In genomic region chr3:108554111-108554561, GRCm38 (mm10) we compare ENCODE assay signal across 8 mouse cellular contexts. TPM values are rescaled to one million over a fixed set of nuclear protein-coding genes. Genes with fewer than 3 reads are reported as not detected.
DNase-seq lines count a peak whose midpoint lies in the region; ATAC-seq and TF ChIP-seq lines count a peak whose summit lies in the region.

No protein-coding gene starts in this region.

- 1% methylated on average over 42 of the region's 42 CpGs for WGBS in heart, embryonic 13.5 days
- under 1% methylated on average over 41 of the region's 42 CpGs for WGBS in hindbrain, embryonic 11.5 days
- under 1% methylated on average over 42 of the region's 42 CpGs for whole genome bisulfite sequencing in lung, embryonic 15.5 days
- WGBS in stomach, embryonic 15.5 days, result under 1% methylated on average over 26 of the region's 42 CpGs

- peaks cover 5% of the 10 kb centered on the region for H3K4me1 ChIP-seq in heart, embryonic 13.5 days
- H3K4me1 ChIP-seq in CH12.LX (ENCODE audit: control insufficient read depth in 1 of 2, insufficient read depth in 2 of 2), result 0 out of 4 replicates have a peak, but pooled peaks cover 3 to 4% of the 10 kb centered on the region in 2 experiments
- H3K4me1 ChIP-seq in brown adipose tissue, adult 24 weeks (ENCODE audit: control insufficient read depth, insufficient read depth, insufficient read length, low read length), result no peaks in the 10 kb centered on the region
- no peaks in the 10 kb centered on the region for H3K4me1 ChIP-seq in hindbrain, embryonic 11.5 days (replicated peaks; ENCODE audit: control insufficient read depth, insufficient read depth, low read length)
- H3K4me1 ChIP-seq in lung, embryonic 15.5 days, result peaks cover 4% of the 10 kb centered on the region; the same call in 1 of the 2 replicates
- H3K4me1 ChIP-seq in stomach, embryonic 15.5 days, result peaks cover 4% of the 10 kb centered on the region; the same call in 1 of the 2 replicates

- peaks cover 25% of the 10 kb centered on the region for H3K36me3 ChIP-seq in heart, embryonic 13.5 days
- peaks cover 11 to 23% of the 10 kb centered on the region in 2 experiments for H3K36me3 ChIP-seq in CH12.LX (replicated peaks in 1 of 2; ENCODE audit: control insufficient read depth in 1 of 2, insufficient read depth in 1 of 2, low read length in 1 of 2)
- H3K36me3 ChIP-seq in hindbrain, embryonic 11.5 days (ENCODE audit: control insufficient read depth, insufficient read depth, low read length), result no peaks in the 10 kb centered on the region
- H3K36me3 ChIP-seq in lung, embryonic 15.5 days, result peaks cover 21% of the 10 kb centered on the region
- H3K36me3 ChIP-seq in stomach, embryonic 15.5 days, result peaks cover 19% of the 10 kb centered on the region

- no peaks in the 10 kb centered on the region for H3K79me2 ChIP-seq in CH12.LX (replicated peaks; ENCODE audit: control insufficient read depth, extremely low read depth, insufficient read depth, poor library complexity, severe bottlenecking)

- peak overlapping the region; percentile 90 for H3K27ac ChIP-seq in heart, embryonic 13.5 days (replicated peaks)
- H3K27ac ChIP-seq in CH12.LX (ENCODE audit: insufficient read depth, low read depth), result peak overlapping the region; percentile 10; the same call in 1 of the 2 replicates
- H3K27ac ChIP-seq in brown adipose tissue, adult 24 weeks (replicated peaks; ENCODE audit: low read depth, low read length), result peak overlapping the region; percentile 24
- H3K27ac ChIP-seq in hindbrain, embryonic 11.5 days (ENCODE audit: low read depth, low read length), result peak overlapping the region; percentile 89
- peak overlapping the region; percentile 77 for H3K27ac ChIP-seq in lung, embryonic 15.5 days
- H3K27ac ChIP-seq in stomach, embryonic 15.5 days, result peak overlapping the region; percentile 89

- in situ Hi-C loops in CH12.LX (cut with MboI; ENCODE audit: low pct_ligation_motif_present, low pct_unique_long_range_greater_than_20kb, low sequenced_read_pairs), result loop anchor here (10.0 kb wide), 1 partner anchor 91 kb away; no protein-coding TSS in a partner anchor

- intact Hi-C loops in heart, postnatal 36 days (cut with DNase I), result loop anchor here (1.0 to 10.0 kb wide), 4 partner anchors 17 to 349 kb away; partner anchors contain the start of genes Cyb561d1 and Sort1

- TF ChIP-seq RAD21 in CH12.LX (IDR thresholded peaks at IDR 0.05; ENCODE audit: low read depth, low read length), result no peak

- peak overlapping the region; percentile 86 for H3K4me2 ChIP-seq in heart, embryonic 13.5 days
- H3K4me2 ChIP-seq in CH12.LX (ENCODE audit: insufficient read depth, low read depth, poor library complexity, severe bottlenecking), result peak overlapping the region; percentile 66
- peak overlapping the region; percentile 85 for H3K4me2 ChIP-seq in hindbrain, embryonic 11.5 days (replicated peaks; ENCODE audit: low read depth, low read length)
- peak overlapping the region; percentile 83 for H3K4me2 ChIP-seq in lung, embryonic 15.5 days
- peak overlapping the region; percentile 77 for H3K4me2 ChIP-seq in stomach, embryonic 15.5 days

- no peak for TF ChIP-seq EP300 in CH12.LX (IDR thresholded peaks at IDR 0.05; ENCODE audit: low read length)

- TF ChIP-seq POLR2A in CH12.LX (IDR thresholded peaks at IDR 0.05; ENCODE audit: low read depth, low read length), result no peak

- no peak for DNase-seq in heart, postnatal 36 days
- DNase-seq in CH12.LX (ENCODE audit: extremely low read depth), result peak; percentile 38
- DNase-seq in hindbrain, embryonic 11.5 days (ENCODE audit: low spot score), result no peak
- DNase-seq in spleen, adult 12 weeks (ENCODE audit: low spot score), result no peak

- peak; percentile 56 for ATAC-seq in heart, embryonic 13.5 days (ENCODE audit: extremely low read depth, insufficient number of reproducible peaks, low FRiP score, low TSS enrichment)
- ATAC-seq in hindbrain, embryonic 11.5 days (ENCODE audit: low FRiP score), result peak; percentile 86
- ATAC-seq in lung, embryonic 15.5 days (ENCODE audit: borderline replicate concordance, extremely low read depth, low FRiP score, low TSS enrichment), result peak; percentile 72
- ATAC-seq in stomach, embryonic 15.5 days (ENCODE audit: insufficient read depth, low FRiP score, low read depth), result peak; percentile 68; the same call in 1 of the 2 replicates

- dilution Hi-C loops in CH12.LX (cut with MboI; ENCODE audit: extremely low pct_ligation_motif_present, extremely low pct_unique_long_range_greater_than_20kb, low sequenced_read_pairs), result no loop called here

- no peaks in the 10 kb centered on the region for H3K9me3 ChIP-seq in heart, embryonic 13.5 days
- H3K9me3 ChIP-seq in CH12.LX (replicated peaks; ENCODE audit: low read length), result no peaks in the 10 kb centered on the region
- H3K9me3 ChIP-seq in hindbrain, embryonic 11.5 days (ENCODE audit: control insufficient read depth, low read length), result no peaks in the 10 kb centered on the region
- no peaks in the 10 kb centered on the region for H3K9me3 ChIP-seq in lung, embryonic 15.5 days
- no peaks in the 10 kb centered on the region for H3K9me3 ChIP-seq in stomach, embryonic 15.5 days

- H3K4me3 ChIP-seq in heart, embryonic 13.5 days, result peak overlapping the region; percentile 90
- H3K4me3 ChIP-seq in CH12.LX (replicated peaks in 1 of 3; ENCODE audit: low read depth in 2 of 3, low read length in 2 of 3, poor library complexity in 1 of 3), result peak overlapping the region; percentile 46 to 98 (median 87)
- H3K4me3 ChIP-seq in brown adipose tissue, adult 24 weeks (ENCODE audit: insufficient read depth, low read depth, low read length), result peak overlapping the region; percentile 62
- peak overlapping the region; percentile 76 for H3K4me3 ChIP-seq in hindbrain, embryonic 11.5 days (ENCODE audit: low read depth, low read length)
- peak overlapping the region; percentile 71 for H3K4me3 ChIP-seq in lung, embryonic 15.5 days
- H3K4me3 ChIP-seq in stomach, embryonic 15.5 days (replicated peaks), result peak overlapping the region; percentile 89

- H3K9ac ChIP-seq in heart, embryonic 13.5 days, result peak overlapping the region; percentile 98
- peak overlapping the region; percentile 98 for H3K9ac ChIP-seq in CH12.LX (ENCODE audit: insufficient read depth, low read depth)
- H3K9ac ChIP-seq in hindbrain, embryonic 11.5 days (ENCODE audit: low read depth, low read length), result peak overlapping the region; percentile 98
- H3K9ac ChIP-seq in lung, embryonic 15.5 days, result peak overlapping the region; percentile 91
- peak overlapping the region; percentile 99 for H3K9ac ChIP-seq in stomach, embryonic 15.5 days

- no peaks in the 10 kb centered on the region for H3K27me3 ChIP-seq in heart, embryonic 13.5 days (replicated peaks)
- H3K27me3 ChIP-seq in CH12.LX (replicated peaks), result peaks cover 8% of the 10 kb centered on the region
- no peaks in the 10 kb centered on the region for H3K27me3 ChIP-seq in hindbrain, embryonic 11.5 days (ENCODE audit: control insufficient read depth, insufficient read depth, low read length)
- no peaks in the 10 kb centered on the region for H3K27me3 ChIP-seq in lung, embryonic 15.5 days
- H3K27me3 ChIP-seq in stomach, embryonic 15.5 days (replicated peaks), result no peaks in the 10 kb centered on the region

- TF ChIP-seq CTCF in CH12.LX (conservative IDR thresholded peaks at IDR 0.05 in 1 of 2, IDR thresholded peaks at IDR 0.05 in 1 of 2; ENCODE audit: low read depth in 2 of 2, low read length in 2 of 2), result no peak; a peak in 1 of 4 replicates

RNA-seq across cellular contexts. Expression of gene Tmem167b, which starts 8.1 kb away (rescaled TPM):
- polyA plus RNA-seq in heart, embryonic 13.5 days (2015; fragmentation: Nextera tagmentation; extraction: Ambion mirVana), result 28.2 and 30.6 TPM in 2 replicates
- 10 to 100 TPM; 27.0 to 29.9 TPM for total RNA-seq in heart, postnatal 36 days (2021)
- total RNA-seq in CH12.LX (2012; rRNA removed), result 11.3 and 12.0 TPM in 2 replicates
- total RNA-seq in CH12.LX (2014; rRNA removed), result 18.4 and 18.7 TPM in 2 replicates
- 13.1 and 14.4 TPM in 2 replicates for polyA plus RNA-seq in CH12.LX (2012; ENCODE audit: insufficient read length, low read depth)
- polyA plus RNA-seq in brown adipose tissue, adult 24 weeks (2012; ENCODE audit: insufficient read depth, insufficient read length, missing spikeins), result 24.1 and 27.7 TPM in 2 replicates
- 54.0 and 57.4 TPM in 2 replicates for polyA plus RNA-seq in hindbrain, embryonic 11.5 days (2014; fragmentation: Nextera tagmentation; extraction: Ambion mirVana)
- 43.1 and 43.3 TPM in 2 replicates for polyA plus RNA-seq in lung, embryonic 15.5 days (2015; fragmentation: Nextera tagmentation; extraction: Ambion mirVana)
- 38.3 and 40.0 TPM in 2 replicates for polyA plus RNA-seq in stomach, embryonic 15.5 days (2015; fragmentation: Nextera tagmentation; extraction: Ambion mirVana)

RNA-seq across cellular contexts. Expression of gene Taf13, which starts 17.4 kb away (rescaled TPM):
- 27.0 and 29.0 TPM in 2 replicates for polyA plus RNA-seq in heart, embryonic 13.5 days (2015; fragmentation: Nextera tagmentation; extraction: Ambion mirVana)
- 10 to 100 TPM; 14.8 to 17.5 TPM for total RNA-seq in heart, postnatal 36 days (2021)
- 9.6 and 10.0 TPM in 2 replicates for total RNA-seq in CH12.LX (2012; rRNA removed)
- 10.3 and 12.0 TPM in 2 replicates for total RNA-seq in CH12.LX (2014; rRNA removed)
- polyA plus RNA-seq in CH12.LX (2012; ENCODE audit: insufficient read length, low read depth), result 19.7 and 20.9 TPM in 2 replicates
- 23.7 and 42.7 TPM in 2 replicates for polyA plus RNA-seq in brown adipose tissue, adult 24 weeks (2012; ENCODE audit: insufficient read depth, insufficient read length, missing spikeins)
- polyA plus RNA-seq in hindbrain, embryonic 11.5 days (2014; fragmentation: Nextera tagmentation; extraction: Ambion mirVana), result 84.8 and 88.2 TPM in 2 replicates
- 40.3 and 44.6 TPM in 2 replicates for polyA plus RNA-seq in lung, embryonic 15.5 days (2015; fragmentation: Nextera tagmentation; extraction: Ambion mirVana)
- polyA plus RNA-seq in stomach, embryonic 15.5 days (2015; fragmentation: Nextera tagmentation; extraction: Ambion mirVana), result 43.5 and 44.7 TPM in 2 replicates

RNA-seq across cellular contexts. Expression of gene 5330417C22Rik, which starts 17.8 kb away (rescaled TPM):
- 0.70 and 1.0 TPM in 2 replicates for polyA plus RNA-seq in heart, embryonic 13.5 days (2015; fragmentation: Nextera tagmentation; extraction: Ambion mirVana)
- total RNA-seq in heart, postnatal 36 days (2021), result not detected
- total RNA-seq in CH12.LX (2012; rRNA removed) (0.13 and 0.17 TPM in 2 replicates), CH12.LX (2014; rRNA removed) (0.05 TPM in 1 of 2 replicates, not detected in the other)
- 0.26 and 0.27 TPM in 2 replicates for polyA plus RNA-seq in CH12.LX (2012; ENCODE audit: insufficient read length, low read depth)
- not detected in 2 replicates for polyA plus RNA-seq in brown adipose tissue, adult 24 weeks (2012; ENCODE audit: insufficient read depth, insufficient read length, missing spikeins)
- polyA plus RNA-seq in hindbrain, embryonic 11.5 days (2014; fragmentation: Nextera tagmentation; extraction: Ambion mirVana), result 3.0 and 3.5 TPM in 2 replicates
- 16.4 and 16.6 TPM in 2 replicates for polyA plus RNA-seq in lung, embryonic 15.5 days (2015; fragmentation: Nextera tagmentation; extraction: Ambion mirVana)
- polyA plus RNA-seq in stomach, embryonic 15.5 days (2015; fragmentation: Nextera tagmentation; extraction: Ambion mirVana), result 33.7 and 45.1 TPM in 2 replicates

RNA-seq across cellular contexts. Expression of gene 1700013F07Rik, which starts 20.2 kb away (rescaled TPM):
- polyA plus RNA-seq in heart, embryonic 13.5 days (2015; fragmentation: Nextera tagmentation; extraction: Ambion mirVana), result not detected in 2 replicates
- not detected for total RNA-seq in heart, postnatal 36 days (2021)
- 2.5 TPM in 1 of 2 replicates, not detected in the other for total RNA-seq in CH12.LX (2012; rRNA removed)
- 0.38 TPM in 1 of 2 replicates, not detected in the other for total RNA-seq in CH12.LX (2014; rRNA removed)
- polyA plus RNA-seq in CH12.LX (2012; ENCODE audit: insufficient read length, low read depth), result 0.94 TPM in 1 of 2 replicates, not detected in the other
- not detected in 2 replicates for polyA plus RNA-seq in brown adipose tissue, adult 24 weeks (2012; ENCODE audit: insufficient read depth, insufficient read length, missing spikeins)
- polyA plus RNA-seq in hindbrain, embryonic 11.5 days (2014; fragmentation: Nextera tagmentation; extraction: Ambion mirVana), result 0.68 and 1.6 TPM in 2 replicates
- 0.99 and 1.1 TPM in 2 replicates for polyA plus RNA-seq in lung, embryonic 15.5 days (2015; fragmentation: Nextera tagmentation; extraction: Ambion mirVana)
- 0.41 and 0.46 TPM in 2 replicates for polyA plus RNA-seq in stomach, embryonic 15.5 days (2015; fragmentation: Nextera tagmentation; extraction: Ambion mirVana)

RNA-seq across cellular contexts. Expression of gene Wdr47, which starts 36.9 kb away (rescaled TPM):
- polyA plus RNA-seq in heart, embryonic 13.5 days (2015; fragmentation: Nextera tagmentation; extraction: Ambion mirVana), result 7.0 and 7.7 TPM in 2 replicates
- total RNA-seq in heart, postnatal 36 days (2021), result 1 to 10 TPM; 7.6 to 9.5 TPM
- total RNA-seq in CH12.LX (2012; rRNA removed), result 2.2 and 2.4 TPM in 2 replicates
- 1.7 and 2.7 TPM in 2 replicates for total RNA-seq in CH12.LX (2014; rRNA removed)
- 2.7 and 4.6 TPM in 2 replicates for polyA plus RNA-seq in CH12.LX (2012; ENCODE audit: insufficient read length, low read depth)
- 4.5 and 5.3 TPM in 2 replicates for polyA plus RNA-seq in brown adipose tissue, adult 24 weeks (2012; ENCODE audit: insufficient read depth, insufficient read length, missing spikeins)
- polyA plus RNA-seq in hindbrain, embryonic 11.5 days (2014; fragmentation: Nextera tagmentation; extraction: Ambion mirVana), result 50.4 and 55.2 TPM in 2 replicates
- polyA plus RNA-seq in lung, embryonic 15.5 days (2015; fragmentation: Nextera tagmentation; extraction: Ambion mirVana), result 10.4 and 10.8 TPM in 2 replicates
- polyA plus RNA-seq in stomach, embryonic 15.5 days (2015; fragmentation: Nextera tagmentation; extraction: Ambion mirVana), result 10.8 and 11.6 TPM in 2 replicates

Comparison
In these comparisons a context has a peak if more than half of its experiments do, and no peak if none do; other contexts are left out.
1. H3K27ac ChIP-seq: peak in every context shown above with its lines; median percentile 90 in heart, embryonic 13.5 days; 89 in hindbrain, embryonic 11.5 days; 89 in stomach, embryonic 15.5 days; 77 in lung, embryonic 15.5 days; 24 in brown adipose tissue, adult 24 weeks; 10 in CH12.LX.